17 mouse cellular contexts compared by ENCODE assay signal in the genomic region with DNA sequence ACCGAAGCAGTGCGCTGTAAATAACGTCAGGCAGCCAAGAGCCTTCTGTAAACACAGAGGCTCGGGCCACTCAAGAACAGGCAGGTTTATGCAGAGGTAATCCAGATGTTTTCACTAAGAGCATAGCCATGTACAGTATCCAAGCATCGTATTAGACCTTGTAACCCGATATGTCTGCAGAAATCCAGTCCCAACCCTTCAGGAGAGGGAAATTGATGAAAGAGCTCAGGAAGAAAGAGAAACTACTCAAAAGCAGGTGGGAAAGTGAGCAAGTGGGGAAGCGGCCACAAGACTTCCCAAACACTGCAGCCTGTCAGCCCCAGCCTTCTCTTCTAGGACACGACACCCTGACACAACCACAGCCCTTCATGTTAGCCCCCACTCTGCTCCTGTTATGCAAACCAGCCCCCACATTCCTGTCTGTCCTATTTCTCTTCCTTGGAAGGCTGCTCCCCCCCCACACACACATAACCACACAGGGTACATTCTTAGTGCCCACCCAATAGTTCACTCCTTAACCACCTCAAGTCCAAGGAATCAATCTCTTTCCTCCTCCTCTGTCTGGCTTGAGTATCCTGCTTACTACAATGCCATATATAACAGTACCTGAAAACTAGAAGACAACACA.
A peak's percentile ranks its signal among the peaks of the same experiment; 100 is the strongest.
DNase-seq lines count a peak whose midpoint lies in the region; ATAC-seq and TF ChIP-seq lines count a peak whose summit lies in the region.
"Had no signal": no experiment of that assay in that cellular context is flagged by ENCODE, and none has a peak within 500 bp of the region (broad histone marks: within the 10 kb centered on the region; RNA-seq: fewer than 3 reads in every experiment).

No protein-coding gene starts in this region.

- no peaks in the 10 kb centered on the region for H3K27me3 ChIP-seq in intestine, embryonic 14.5 days (replicated peaks; ENCODE audit: control insufficient read depth, insufficient read depth, low read length)
- no peaks in the 10 kb centered on the region for H3K27me3 ChIP-seq in intestine, postnatal 0 days (replicated peaks; ENCODE audit: control insufficient read depth, insufficient read depth, low read length)
- no peaks in the 10 kb centered on the region for H3K27me3 ChIP-seq in limb, embryonic 15.5 days
- H3K27me3 ChIP-seq: midbrain, embryonic 15.5 days had no signal

- peak; percentile 87 for ATAC-seq in intestine, embryonic 14.5 days (replicated peaks; ENCODE audit: low FRiP score, low TSS enrichment, low read depth)
- no peak for ATAC-seq in intestine, postnatal 0 days
- no peak for ATAC-seq in limb, embryonic 15.5 days (ENCODE audit: insufficient number of reproducible peaks, low FRiP score, low TSS enrichment, low read depth)
- ATAC-seq: forebrain, postnatal 0 days; midbrain, embryonic 15.5 days had no signal

- no peaks in the 10 kb centered on the region for H3K36me3 ChIP-seq in intestine, embryonic 14.5 days (ENCODE audit: control insufficient read depth, insufficient read depth, low read length)
- H3K36me3 ChIP-seq in intestine, postnatal 0 days (ENCODE audit: control insufficient read depth, insufficient read depth): no peaks in the 10 kb centered on the region
- no peaks in the 10 kb centered on the region for H3K36me3 ChIP-seq in limb, embryonic 15.5 days
- H3K36me3 ChIP-seq: hindbrain, embryonic 10.5 days; midbrain, embryonic 15.5 days had no signal

- no peaks in the 10 kb centered on the region for H3K9me3 ChIP-seq in intestine, embryonic 14.5 days (ENCODE audit: control insufficient read depth, low read length)
- H3K9me3 ChIP-seq in intestine, postnatal 0 days (ENCODE audit: control insufficient read depth): no peaks in the 10 kb centered on the region
- no peaks in the 10 kb centered on the region for H3K9me3 ChIP-seq in limb, embryonic 15.5 days
- H3K9me3 ChIP-seq: hindbrain, embryonic 10.5 days; midbrain, embryonic 15.5 days had no signal

- H3K9ac ChIP-seq in intestine, embryonic 14.5 days (ENCODE audit: low read length): no peak overlapping the region
- no peak overlapping the region for H3K9ac ChIP-seq in intestine, postnatal 0 days (ENCODE audit: low read depth, low read length)
- no peak overlapping the region for H3K9ac ChIP-seq in limb, embryonic 15.5 days
- H3K9ac ChIP-seq: forebrain, postnatal 0 days; midbrain, embryonic 15.5 days had no signal

- WGBS in intestine, embryonic 14.5 days: 28% methylated on average over 8 of the region's 8 CpGs
- 46% methylated on average over 8 of the region's 8 CpGs for WGBS in intestine, postnatal 0 days
- 21% methylated on average over 8 of the region's 8 CpGs for WGBS in limb, embryonic 15.5 days

- no peak for DNase-seq in intestine, embryonic 14.5 days (ENCODE audit: low spot score)
- peak; percentile 53 for DNase-seq in embryo, embryonic 11 days
- peak; percentile 84 for DNase-seq in forelimb bud, embryonic 11.5 days (ENCODE audit: low read depth, low spot score)
- DNase-seq in yolk sac, embryonic 10.5 days (ENCODE audit: low spot score): no peak
- DNase-seq in layer of hippocampus, adult 9-11 months: no peak
- DNase-seq in layer of hippocampus, postnatal 25 days (ENCODE audit: extremely low spot score in 1 of 2, low spot score in 1 of 2): no peak
- DNase-seq: adrenal gland, postnatal 14 days; cerebellum, adult 8-10 months; forebrain, postnatal 0 days; gastrocnemius, adult 2 months; thymus, adult 2 months had no signal

- H3K4me1 ChIP-seq in intestine, embryonic 14.5 days (replicated peaks; ENCODE audit: control insufficient read depth, insufficient read depth, low read length): peaks cover 15% of the 10 kb centered on the region
- no peaks in the 10 kb centered on the region for H3K4me1 ChIP-seq in intestine, postnatal 0 days (replicated peaks; ENCODE audit: control insufficient read depth, insufficient read depth, low read length)
- H3K4me1 ChIP-seq in limb, embryonic 15.5 days: peaks cover 16% of the 10 kb centered on the region
- H3K4me1 ChIP-seq: midbrain, embryonic 15.5 days had no signal

- H3K4me2 ChIP-seq in intestine, embryonic 14.5 days (ENCODE audit: low read length): peak overlapping the region; percentile 11; the same call in 1 of the 2 replicates
- H3K4me2 ChIP-seq in intestine, postnatal 0 days (replicated peaks; ENCODE audit: low read depth): no peak overlapping the region
- no peak overlapping the region for H3K4me2 ChIP-seq in limb, embryonic 15.5 days
- H3K4me2 ChIP-seq: liver, embryonic 11.5 days; midbrain, embryonic 15.5 days had no signal

- no peak overlapping the region for H3K4me3 ChIP-seq in intestine, embryonic 14.5 days (ENCODE audit: low read depth, low read length)
- H3K4me3 ChIP-seq in intestine, postnatal 0 days (ENCODE audit: low read depth, low read length): no peak overlapping the region
- H3K4me3 ChIP-seq in limb, embryonic 15.5 days: no peak overlapping the region
- H3K4me3 ChIP-seq: gastrocnemius, adult 2 months; hindbrain, embryonic 10.5 days; layer of hippocampus, adult 2 months; midbrain, embryonic 15.5 days had no signal

- TF ChIP-seq CTCF in intestine, postnatal 0 days (IDR thresholded peaks at IDR 0.05; ENCODE audit: low read depth): no peak

- H3K27ac ChIP-seq in intestine, embryonic 14.5 days (ENCODE audit: low read depth): peak overlapping the region; percentile 62; the same call in 1 of the 2 replicates
- H3K27ac ChIP-seq in intestine, postnatal 0 days (ENCODE audit: low read depth, low read length): no peak overlapping the region
- H3K27ac ChIP-seq in limb, embryonic 15.5 days: peak overlapping the region; percentile 44; the same call in 1 of the 2 replicates
- H3K27ac ChIP-seq: gastrocnemius, adult 2 months; hindbrain, embryonic 10.5 days; layer of hippocampus, adult 2 months; midbrain, embryonic 15.5 days had no signal

Comparison
In these comparisons a context has a peak if more than half of its experiments do, and no peak if none do; other contexts are left out.
1. DNase-seq: peak in embryo, embryonic 11 days (single experiment) and forelimb bud, embryonic 11.5 days (single experiment); none in intestine, embryonic 14.5 days (single experiment), yolk sac, embryonic 10.5 days (single experiment), layer of hippocampus, adult 9-11 months (single experiment) and layer of hippocampus, postnatal 25 days (0 of 2).